Mouse (Mus musculus) testis, adult 2 months (tissue): ENCODE measurements around the gene Adora2a. TPM values are rescaled to one million over a fixed set of nuclear protein-coding genes. Genes with fewer than 3 reads are reported as not detected.

Experiments
- H3K27ac ChIP-seq: fragments of 200-500 bp; 2 replicates; pipeline ENCODE4 v1.5.1; 2012; ENCODE audit warnings: low read depth, low read length; ENCODE audit not compliant: control insufficient read depth, insufficient read depth
- H3K27me3 ChIP-seq: fragments of 200-500 bp; 2 replicates; pipeline ENCODE4 v1.6.1; 2012; ENCODE audit warnings: mild to moderate bottlenecking, low read length, moderate library complexity; ENCODE audit not compliant: control insufficient read depth, insufficient read depth
- H3K36me3 ChIP-seq: fragments of 200-500 bp; 2 replicates; pipeline ENCODE4 v1.6.1; 2012; ENCODE audit warnings: mild to moderate bottlenecking, low read length; ENCODE audit not compliant: control insufficient read depth, insufficient read depth
- H3K4me1 ChIP-seq: fragments of 200-500 bp; 2 replicates; pipeline ENCODE4 v1.6.1; 2012; ENCODE audit warnings: low read length; ENCODE audit not compliant: control insufficient read depth, insufficient read depth
- H3K4me3 ChIP-seq: fragments of 200-500 bp; 2 replicates; pipeline ENCODE4 v1.5.1; 2012; ENCODE audit warnings: low read depth, mild to moderate bottlenecking, low read length, moderate library complexity, mixed read lengths; ENCODE audit not compliant: control insufficient read depth
- CTCF ChIP-seq: fragments of 200-500 bp; IDR thresholded peaks from 2 replicates; pipeline ENCODE4 v1.5.1; 2012; ENCODE audit warnings: low read depth, mild to moderate bottlenecking, inconsistent platforms, low read length, moderate library complexity; ENCODE audit not compliant: control insufficient read depth, insufficient read depth, insufficient replicate concordance
- POLR2A ChIP-seq: fragments of 200-500 bp; IDR thresholded peaks from 2 replicates; pipeline ENCODE4 v1.6.1; 2012; ENCODE audit warnings: low read depth, mild to moderate bottlenecking, inconsistent platforms, low read length, moderate library complexity; ENCODE audit not compliant: control insufficient read depth
- polyA plus RNA-seq: library from polyadenylated mRNA; depleted of rRNA; stranded (reverse); fragments of >200 nt; gene quantifications from 2 replicates; pipeline ENCODE4 v1.2.3, GENCODE M21; 2012

The Adora2a gene
- polyA plus RNA-seq, 1 experiment = 0.28 TPM

GRCm38 (mm10) chr10:75322966-75323365, 6.3 kb downstream of the Adora2a start:
- Histone ChIP-seq H3K36me3 (no peaks in the 10 kb centered on the region), H3K27ac (no peak overlapping the region)
- TF ChIP-seq CTCF (no peak), POLR2A (no peak)

GRCm38 (mm10) chr10:75323986-75324385, 7.3 kb downstream of the Adora2a start:
- no peak overlapping the region for H3K4me3 ChIP-seq
- H3K4me1 ChIP-seq = peaks cover 2% of the 10 kb centered on the region
- H3K27me3 ChIP-seq = no peaks in the 10 kb centered on the region
- no peaks in the 10 kb centered on the region for H3K36me3 ChIP-seq
- no peak overlapping the region for H3K27ac ChIP-seq
- no peak for TF ChIP-seq POLR2A
- TF ChIP-seq CTCF = no peak

More at GRCm38 (mm10) chr10:75322966-75323365, 6.3 kb downstream of the Adora2a start:
- no peaks in the 10 kb centered on the region for H3K27me3 ChIP-seq
- H3K4me3 ChIP-seq = no peak overlapping the region
- H3K4me1 ChIP-seq = peaks cover 2% of the 10 kb centered on the region

- Histone ChIP-seq H3K27ac (no peak overlapping the region), H3K36me3 (no peaks in the 10 kb centered on the region)
- TF ChIP-seq POLR2A = no peak
- TF ChIP-seq CTCF = no peak
Measured at GRCm38 (mm10) chr10:75324391-75324790, 7.7 kb downstream of the Adora2a start.

GRCm38 (mm10) chr10:75325821-75326220, 9.1 kb downstream of the Adora2a start:
- no peak for TF ChIP-seq POLR2A
- Histone ChIP-seq H3K27me3 (no peaks in the 10 kb centered on the region), H3K27ac (no peak overlapping the region), H3K4me1 (peaks cover 2% of the 10 kb centered on the region), H3K36me3 (no peaks in the 10 kb centered on the region), H3K4me3 (no peak overlapping the region)

More at GRCm38 (mm10) chr10:75324391-75324790, 7.7 kb downstream of the Adora2a start:
- Histone ChIP-seq H3K4me3 (no peak overlapping the region), H3K4me1 (peaks cover 2% of the 10 kb centered on the region), H3K27me3 (no peaks in the 10 kb centered on the region)

- Histone ChIP-seq H3K27ac (no peak overlapping the region), H3K4me3 (no peak overlapping the region), H3K36me3 (no peaks in the 10 kb centered on the region), H3K4me1 (peaks cover 2% of the 10 kb centered on the region), H3K27me3 (no peaks in the 10 kb centered on the region)
- no peak for TF ChIP-seq POLR2A
Measured at GRCm38 (mm10) chr10:75326553-75326952, 9.9 kb downstream of the Adora2a start.

- TF ChIP-seq CTCF (no peak), POLR2A (no peak)
- H3K27ac ChIP-seq = no peak overlapping the region
Measured at GRCm38 (mm10) chr10:75327081-75327480, 10.4 kb downstream of the Adora2a start.

GRCm38 (mm10) chr10:75328201-75328704, 11.6 kb downstream of the Adora2a start:
- TF ChIP-seq CTCF (no peak), POLR2A (no peak)
- Histone ChIP-seq H3K36me3 (no peaks in the 10 kb centered on the region), H3K27ac (no peak overlapping the region), H3K4me1 (peaks cover 6% of the 10 kb centered on the region), H3K4me3 (no peak overlapping the region), H3K27me3 (no peaks in the 10 kb centered on the region)

More at GRCm38 (mm10) chr10:75327081-75327480, 10.4 kb downstream of the Adora2a start:
- no peak overlapping the region for H3K4me3 ChIP-seq
- no peaks in the 10 kb centered on the region for H3K36me3 ChIP-seq
- H3K4me1 ChIP-seq = peaks cover 2% of the 10 kb centered on the region
- H3K27me3 ChIP-seq = no peaks in the 10 kb centered on the region

GRCm38 (mm10) chr10:75332268-75332667, 15.6 kb downstream of the Adora2a start:
- peaks cover 12% of the 10 kb centered on the region for H3K4me1 ChIP-seq
- no peaks in the 10 kb centered on the region for H3K27me3 ChIP-seq
- no peaks in the 10 kb centered on the region for H3K36me3 ChIP-seq
- H3K4me3 ChIP-seq = no peak overlapping the region
- H3K27ac ChIP-seq = no peak overlapping the region
- TF ChIP-seq POLR2A (no peak), CTCF (no peak)
